Mouse (Mus musculus) regulatory T cell (primary cell): Measurements from ENCODE around the gene Capn10.
"Not testable (repeated sequence)": the region's sequence is repeated elsewhere in the genome, so short reads cannot be mapped to it uniquely, and the experiment has no call there.

Source experiments
- in situ Hi-C: fragments of 300-600 bp; cut with MboI, MseI; formaldehyde crosslinking; loops from one replicate; pipeline ENCODE4 v1.15.1; 2025; ENCODE audit warnings: high pct_unique_total_duplicates

The Capn10 gene

GRCm38 (mm10) chr1:92970791-92971190 lies 36.6 kb downstream of the Capn10 start:
- in situ Hi-C loops, result not testable (repeated sequence)

GRCm38 (mm10) chr1:92971879-92972795 lies 38.0 kb downstream of the Capn10 start:
- in situ Hi-C loops, result no loop called here

- in situ Hi-C loops, result no loop called here
These were observed 38.7 kb downstream of the Capn10 start for GRCm38 (mm10) chr1:92972854-92973253.

GRCm38 (mm10) chr1:92976141-92976566 lies 42.0 kb downstream of the Capn10 start:
- in situ Hi-C loops, result no loop called here

- in situ Hi-C loops, result no loop called here
These were observed 44.5 kb downstream of the Capn10 start for GRCm38 (mm10) chr1:92978645-92979044.

GRCm38 (mm10) chr1:92979073-92979602 lies 45.0 kb downstream of the Capn10 start:
- in situ Hi-C loops, result no loop called here

GRCm38 (mm10) chr1:92981056-92981845 lies 47.1 kb downstream of the Capn10 start:
- in situ Hi-C loops, result no loop called here

GRCm38 (mm10) chr1:92982931-92983605 lies 48.9 kb downstream of the Capn10 start:
- in situ Hi-C loops, result no loop called here

GRCm38 (mm10) chr1:92984999-92985398 lies 50.8 kb downstream of the Capn10 start:
- in situ Hi-C loops, result no loop called here

GRCm38 (mm10) chr1:92988894-92989293 lies 54.7 kb downstream of the Capn10 start:
- in situ Hi-C loops, result no loop called here

- in situ Hi-C loops, result no loop called here
These were observed 55.7 kb downstream of the Capn10 start for GRCm38 (mm10) chr1:92989891-92990290.

- in situ Hi-C loops, result no loop called here
These were observed 58.2 kb downstream of the Capn10 start for GRCm38 (mm10) chr1:92992214-92992855.

- in situ Hi-C loops, result no loop called here
These were observed 58.7 kb downstream of the Capn10 start for GRCm38 (mm10) chr1:92992880-92993279.
